Mouse (Mus musculus): Measurements from ENCODE around the gene Brs3. TPM values are rescaled to one million over a fixed set of nuclear protein-coding genes. Genes with fewer than 3 reads are reported as not detected.

Brs3 gene
- total RNA-seq (2022), result not detected

- no peak for DNase-seq
Measured at GRCm38 (mm10) chrX:57042774-57043173, at the start of gene Brs3. Brs3 (plus strand) TSS chrX:57043074.

DNA sequence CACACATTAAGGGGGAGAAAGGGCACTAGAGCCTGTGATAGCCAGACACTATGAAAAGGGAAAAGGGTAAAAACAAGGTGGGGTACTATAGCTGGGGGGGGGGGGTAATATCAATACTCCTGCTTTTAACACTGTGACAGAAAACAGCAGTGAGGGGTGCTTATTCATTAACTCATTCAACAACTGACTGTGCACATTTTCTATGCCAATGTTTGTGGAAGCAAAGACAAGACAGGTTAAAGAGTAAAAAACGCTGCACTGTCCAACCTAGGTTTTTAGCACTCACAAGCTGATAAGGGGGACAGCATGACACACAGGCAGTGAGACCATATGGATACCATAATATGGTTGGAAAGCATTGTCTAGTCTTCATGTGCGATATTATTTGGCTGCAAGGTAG, 30.0 kb upstream of the Brs3 start:
- no peak for DNase-seq

- no peak for DNase-seq
Measured at GRCm38 (mm10) chrX:57043869-57044268, 995 bp downstream of the Brs3 start.

- no peak for DNase-seq
Measured at GRCm38 (mm10) chrX:57052848-57053173, 9.9 kb downstream of the Brs3 start.

DNA sequence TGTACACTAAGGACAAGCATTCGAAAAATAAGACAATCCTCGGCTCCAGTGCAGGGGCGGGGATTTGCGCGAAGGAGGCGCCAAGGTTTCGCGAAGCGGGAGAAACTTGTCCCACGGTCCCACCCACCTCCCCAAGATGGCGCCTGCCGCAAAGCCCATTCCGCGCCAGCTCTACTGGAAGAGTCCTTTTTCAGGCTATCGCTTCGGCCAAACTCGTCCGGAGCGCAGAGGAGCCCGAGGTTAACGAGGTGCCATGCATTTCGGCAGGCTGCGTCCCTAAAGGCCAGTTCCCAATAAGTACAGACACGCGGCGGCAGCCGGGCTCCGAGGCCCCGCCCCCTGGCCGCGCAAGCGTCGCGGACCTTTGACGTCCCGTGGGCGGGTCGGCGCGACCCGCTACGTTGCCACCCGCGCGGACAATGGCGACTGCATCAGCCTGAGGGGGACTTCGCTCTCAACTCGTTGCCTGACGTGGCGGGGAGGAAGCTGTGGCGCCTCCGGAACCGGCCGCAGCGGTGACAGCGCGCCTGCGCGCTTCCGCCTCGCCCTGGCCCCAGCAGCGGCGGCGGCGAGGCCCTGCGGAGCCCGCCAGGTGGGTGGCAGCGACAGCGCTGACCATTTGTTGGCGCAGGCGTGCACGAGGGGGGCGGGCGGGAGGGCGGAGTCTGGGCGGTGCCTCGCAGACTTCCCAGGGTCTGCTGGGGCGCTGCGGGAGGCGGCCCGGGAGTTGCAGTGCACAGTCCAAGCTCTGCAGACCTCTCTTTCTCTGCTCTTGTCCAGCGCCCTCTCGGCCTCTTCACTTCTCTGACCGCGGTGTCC, 10.5 kb downstream of the Brs3 start, which contains the start of gene Htatsf1:
TSS of gene Htatsf1 (plus strand) at position 410 of the 819 bp plus-strand sequence.
- DNase-seq, result peak; percentile 57

DNA sequence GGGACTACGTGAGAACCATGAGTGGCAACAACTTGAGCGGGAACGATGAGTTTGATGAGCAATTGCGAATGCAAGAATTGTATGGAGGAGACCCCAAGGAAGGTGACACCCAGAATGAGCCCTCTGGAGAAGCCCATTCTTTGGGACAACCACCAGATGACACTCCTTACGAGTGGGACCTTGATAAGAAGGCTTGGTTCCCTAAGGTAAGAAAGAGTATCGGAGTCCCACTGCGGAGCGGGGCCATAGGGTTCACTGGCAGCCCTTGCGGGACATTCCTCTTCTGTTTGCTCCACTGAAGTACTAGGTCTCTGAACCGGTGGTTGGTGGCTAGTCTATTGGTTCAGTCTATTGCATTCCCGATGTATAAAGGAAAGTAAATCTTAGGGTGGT, 11.1 kb downstream of the Brs3 start:
- no peak for DNase-seq

DNA sequence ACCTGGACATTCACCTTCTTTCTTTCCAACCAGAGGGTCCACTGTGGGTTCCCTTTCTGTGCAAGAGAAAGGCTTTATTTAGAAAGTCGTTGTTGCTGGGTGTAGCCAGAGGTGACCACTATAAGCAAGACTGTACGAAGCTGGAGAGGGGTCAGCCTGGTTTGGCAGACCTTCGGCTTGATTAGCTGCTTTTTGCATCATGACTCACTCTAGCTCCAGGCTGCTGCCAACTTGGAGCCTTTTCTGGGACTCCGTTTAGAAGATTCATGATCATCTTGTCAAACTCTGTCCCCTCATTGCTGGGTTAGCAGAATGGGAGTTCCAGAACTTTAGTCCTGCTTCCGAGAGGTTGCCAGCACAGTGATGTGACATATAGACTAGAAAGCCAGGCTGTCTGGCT, 38.6 kb downstream of the Brs3 start:
- peak; percentile 5 for DNase-seq

- no peak for DNase-seq
Measured at GRCm38 (mm10) chrX:57087806-57088205, 44.9 kb downstream of the Brs3 start, which contains the start of gene Vgll1. Vgll1 (plus strand) TSS chrX:57088106.

Other genes with a start within 250 kb of the Brs3 start
- gene Map7d3, start 220.7 kb upstream of the Brs3 start, total RNA-seq (2022), result 1 to 10 TPM in 2 of 4 experiments, under 1 TPM in 2; 0.23 to 2.0 (median 1.0) TPM
- not detected for gene Adgrg4, start 172.9 kb upstream of the Brs3 start, total RNA-seq (2022)
- 10 to 100 TPM; 37.9 to 52.9 (median 47.0) TPM for gene Htatsf1, start 10.5 kb downstream of the Brs3 start, total RNA-seq (2022)
- gene Vgll1, start 45.0 kb downstream of the Brs3 start, total RNA-seq (2022), result not detected
- gene Cd40lg, start 169.1 kb downstream of the Brs3 start, total RNA-seq (2022), result under 1 TPM in 1 of 4 experiments, not detected in 3; 0.24 TPM

Measured in adrenal gland, adult 8-10 months (tissue).